Mouse (Mus musculus): ENCODE measurements at regions not wholly inside any gene's neighbourhood (a gene's known extent, or its start where the extent isn't known, plus 50 kb on each side); places are given as distances from the start of the nearest gene placed in this dataset.

DNA sequence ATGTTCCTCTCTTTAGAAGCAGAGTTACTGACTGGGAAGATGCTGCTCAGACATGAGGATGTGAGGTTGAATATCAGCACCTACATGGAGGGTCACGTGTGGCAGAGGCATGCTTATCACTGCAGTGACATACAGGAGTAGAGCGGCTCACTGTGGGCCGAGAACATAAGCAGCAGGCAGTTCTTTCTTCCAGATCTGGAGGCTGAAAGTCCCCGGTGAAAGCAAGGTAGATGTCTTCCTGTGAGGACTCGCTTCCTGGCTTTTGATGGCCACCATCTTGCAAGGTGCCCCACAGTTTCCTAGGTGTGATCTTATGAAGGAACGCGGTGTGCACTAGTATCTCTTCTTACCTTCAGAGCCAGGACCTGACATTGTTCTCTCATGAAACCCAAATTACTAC, 505.5 kb upstream of the Mki67 start:
- TF ChIP-seq EP300 (IDR thresholded peaks at IDR 0.05; ENCODE audit: low read depth in 1 of 2, low read length in 2 of 2) (no peak), MAZ (IDR thresholded peaks at IDR 0.05; ENCODE audit: low read depth, low read length) (no peak), POLR2A (IDR thresholded peaks at IDR 0.05; ENCODE audit: control insufficient read depth in 1 of 2, insufficient read depth in 1 of 2, low read depth in 1 of 2, low read length in 2 of 2, poor library complexity in 1 of 2) (no peak)

All from MEL (cell line).